Mouse (Mus musculus) embryo, embryonic 9.5 days (tissue): ENCODE data around the gene Vmn2r3.
"Not testable (repeated sequence)": the region's sequence is repeated elsewhere in the genome, so short reads cannot be mapped to it uniquely, and the experiment has no call there.

ENCODE experiments used
- DNase-seq: peaks from one replicate; pipeline ENCODE4 v3.0.0-alpha.2; 2017; ENCODE audit errors: extremely low spot score

The Vmn2r3 gene

GRCm38 (mm10) chr3:64289609-64290008 is at the start of gene Vmn2r3:
Gene Vmn2r3 (minus strand): TSS chr3:64289709.
- no peak for DNase-seq

- no peak for DNase-seq
Observed at GRCm38 (mm10) chr3:64332548-64332947, 43.0 kb upstream of the Vmn2r3 start.

GRCm38 (mm10) chr3:64321824-64322223 is 32.3 kb upstream of the Vmn2r3 start:
- no peak for DNase-seq

- no peak for DNase-seq
Observed at GRCm38 (mm10) chr3:64306799-64307198, 17.3 kb upstream of the Vmn2r3 start.

- no peak for DNase-seq
Observed at GRCm38 (mm10) chr3:64265762-64266112, 23.8 kb downstream of the Vmn2r3 start.

GRCm38 (mm10) chr3:64265056-64265761 is 24.3 kb downstream of the Vmn2r3 start:
- not testable (repeated sequence) for DNase-seq

- DNase-seq = no peak
Observed at GRCm38 (mm10) chr3:64259582-64259981, 29.9 kb downstream of the Vmn2r3 start.

GRCm38 (mm10) chr3:64251646-64252045 is 37.9 kb downstream of the Vmn2r3 start:
- DNase-seq = no peak

- DNase-seq = not testable (repeated sequence)
Observed at GRCm38 (mm10) chr3:64250461-64250860, 39.0 kb downstream of the Vmn2r3 start.

GRCm38 (mm10) chr3:64235459-64235858 is 54.0 kb downstream of the Vmn2r3 start:
- DNase-seq = not testable (repeated sequence)

GRCm38 (mm10) chr3:64233655-64234054 is 55.9 kb downstream of the Vmn2r3 start:
- not testable (repeated sequence) for DNase-seq

- no peak for DNase-seq
Observed at GRCm38 (mm10) chr3:64227243-64227642, 62.3 kb downstream of the Vmn2r3 start.
